Mouse (Mus musculus) cerebellum, postnatal 25 days (tissue): ENCODE measurements around the gene Mtrf1l.

ENCODE experiments used
- DNase-seq, 2 experiments: peaks; one replicate each; pipeline ENCODE4 v3.0.0; 2021; ENCODE audit warnings: mixed read lengths in 2 of 2

Mtrf1l gene

DNA sequence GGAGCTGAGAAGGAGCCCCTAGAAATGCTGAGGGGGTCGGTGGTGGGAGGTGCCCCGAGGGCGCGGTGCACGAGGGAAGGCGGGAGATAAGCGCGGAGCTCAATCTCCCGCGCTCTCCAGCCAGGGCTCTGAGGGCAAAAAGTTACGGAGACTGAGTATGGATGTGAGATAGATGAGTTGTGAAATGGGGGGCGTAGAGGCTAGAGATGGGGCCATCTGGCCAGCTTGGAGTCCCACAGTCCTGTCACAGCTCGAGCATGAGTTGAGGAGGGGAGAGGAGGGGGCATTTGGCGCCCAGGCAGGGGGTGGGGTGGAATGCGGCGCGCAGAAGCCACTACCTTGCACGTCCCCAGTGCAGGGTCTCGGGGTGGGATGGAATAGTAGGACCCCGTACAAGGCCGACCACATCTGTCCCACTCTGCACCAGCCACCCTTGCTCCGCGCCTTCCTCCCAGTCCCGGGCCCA, 19.0 kb downstream of the Mtrf1l start:
- peak in 1 of 2 experiments; percentile 23 for DNase-seq

DNA sequence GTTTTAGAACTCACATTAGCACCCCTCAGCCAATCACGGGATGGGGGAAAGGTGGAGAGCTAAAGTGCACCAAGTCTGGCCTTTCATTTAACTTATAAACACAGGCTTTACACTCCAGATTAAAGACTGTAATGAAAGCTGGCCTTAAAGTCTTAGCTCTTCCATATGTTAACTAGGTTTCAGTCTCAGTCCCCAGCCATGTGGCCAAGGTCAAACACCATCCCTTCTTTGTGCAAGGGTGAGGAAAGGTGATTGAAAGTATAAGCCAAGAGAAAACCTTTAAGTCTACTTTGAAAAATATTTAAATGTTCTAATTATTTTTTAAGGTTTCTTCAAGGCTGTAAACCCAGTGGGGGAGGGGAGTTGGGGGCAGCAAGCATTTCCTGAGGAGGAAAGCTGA, 20.0 kb downstream of the Mtrf1l start:
- no peak for DNase-seq

DNA sequence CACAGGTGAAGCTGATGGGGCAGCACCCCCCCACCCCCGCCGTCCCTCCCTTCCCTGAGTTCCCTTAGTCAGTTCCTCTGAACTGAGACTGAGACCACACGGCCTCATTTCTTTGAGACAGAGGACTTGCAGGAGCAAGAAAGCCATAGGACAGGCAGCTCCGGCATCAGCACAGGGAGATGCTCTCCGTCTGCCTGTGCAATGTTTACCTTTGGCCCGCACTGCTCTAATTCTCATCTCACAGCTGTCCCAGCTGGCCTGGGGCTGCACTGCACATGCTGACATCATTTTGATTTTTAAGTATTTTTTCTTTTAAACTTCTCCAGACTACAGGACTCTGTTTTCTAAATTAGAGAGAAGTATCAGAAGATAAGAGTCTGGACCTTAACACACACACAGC, 20.8 kb downstream of the Mtrf1l start:
- DNase-seq = no peak

DNA sequence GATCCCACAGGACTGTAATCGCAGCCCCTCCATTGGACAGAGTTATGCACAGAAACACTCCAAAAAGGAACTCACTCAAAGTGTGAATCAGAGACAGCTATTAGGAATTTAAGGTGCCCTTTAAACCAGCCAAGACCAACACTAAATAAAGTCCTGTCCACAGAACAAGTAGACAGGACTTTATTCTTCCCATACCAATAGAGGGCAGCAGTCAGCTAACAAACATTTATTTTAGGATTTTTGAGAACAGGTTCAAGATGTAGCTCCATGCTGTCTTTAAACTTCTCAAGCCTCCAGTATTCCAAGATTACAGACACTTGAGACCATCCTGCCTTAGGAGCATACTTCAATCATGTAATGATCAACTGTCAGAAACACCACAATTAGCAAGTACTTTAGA, 23.2 kb downstream of the Mtrf1l start:
- DNase-seq = no peak

DNA sequence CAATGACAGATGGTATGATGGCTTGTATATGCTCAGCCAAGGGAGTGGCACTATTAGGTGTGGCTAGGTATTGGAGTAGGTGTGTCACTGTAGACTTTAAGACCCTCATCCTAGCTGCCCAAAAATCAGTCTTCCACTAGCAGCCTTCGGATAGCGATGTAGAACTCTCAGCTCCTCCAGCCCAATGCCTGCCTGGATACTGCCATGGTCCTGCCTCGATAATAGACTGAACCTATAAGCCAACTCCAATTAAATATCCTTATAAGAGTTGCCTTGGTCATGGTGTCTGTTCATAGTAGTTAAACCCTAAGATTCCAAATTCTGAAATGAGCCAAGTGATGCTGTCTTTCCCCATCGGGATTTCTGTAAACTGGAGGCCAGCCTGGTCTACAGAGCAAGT, 25.6 kb downstream of the Mtrf1l start:
- no peak for DNase-seq

DNA sequence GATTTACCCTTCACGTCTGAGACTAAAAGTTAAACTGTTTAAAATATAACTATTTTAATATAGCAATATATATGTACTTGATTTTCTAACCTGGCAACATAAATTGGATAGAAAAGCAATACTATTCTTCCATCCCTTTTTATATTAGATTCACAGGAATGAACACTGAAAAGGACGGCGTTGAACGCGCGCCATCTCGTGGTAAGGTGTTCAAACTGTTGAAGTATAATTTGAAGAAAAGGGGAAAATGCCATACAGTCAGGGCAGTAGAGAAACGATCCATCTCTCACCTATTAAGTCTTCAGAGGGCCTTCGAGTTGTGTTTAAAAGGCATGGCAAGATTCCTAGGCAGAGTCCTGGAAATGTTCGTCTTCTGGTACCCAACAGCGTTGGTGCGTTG, 33.1 kb downstream of the Mtrf1l start:
- peak; percentile 62 to 82 for DNase-seq

DNA sequence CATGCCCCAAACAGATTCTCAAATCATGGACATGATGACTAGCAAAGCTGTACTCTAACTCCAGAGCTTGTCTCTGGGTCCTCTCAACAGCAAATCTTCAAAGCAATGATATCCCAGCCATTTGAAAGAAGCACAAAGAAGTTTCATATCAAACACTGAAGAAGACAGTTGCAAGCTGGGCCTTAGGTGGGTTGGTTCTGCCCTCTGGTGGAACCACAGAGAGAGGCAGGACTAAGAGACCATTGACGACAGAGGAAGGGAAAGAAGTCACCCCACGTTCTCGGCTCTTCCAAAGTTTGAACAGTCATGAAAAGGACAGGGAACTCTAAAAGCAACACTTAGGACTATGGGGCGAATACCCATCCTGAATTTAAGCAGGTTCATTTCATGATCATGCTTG, 36.8 kb downstream of the Mtrf1l start:
- peak in 1 of 2 experiments; percentile 31 for DNase-seq
